Mouse (Mus musculus): ENCODE data around the gene Chchd10.
A peak's percentile ranks its signal among the peaks of the same experiment; 100 is the strongest.
"Not testable (repeated sequence)": the region's sequence is repeated elsewhere in the genome, so short reads cannot be mapped to it uniquely, and the experiment has no call there.

Gene Chchd10

DNA sequence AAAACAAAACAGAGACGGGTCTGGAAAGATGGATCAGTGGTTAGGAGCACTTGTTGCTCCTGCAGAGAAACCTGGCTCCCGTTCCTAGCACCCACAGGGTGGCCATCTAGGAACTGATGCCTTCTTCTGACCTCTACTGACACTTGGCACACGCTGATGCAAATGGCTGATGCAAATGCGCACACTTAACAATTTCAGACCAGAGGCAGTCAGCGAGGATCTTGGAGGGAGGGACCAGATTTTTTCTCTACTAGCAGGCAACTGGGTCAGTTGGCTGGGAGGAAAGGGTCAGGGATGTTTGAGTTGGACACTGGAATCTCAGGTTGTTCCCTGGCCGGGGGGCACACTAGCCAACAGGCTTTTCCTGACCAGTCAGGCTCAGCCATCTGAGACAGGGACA, at the start of gene Chchd10:
TSS of gene Chchd10 (plus strand) at position 240 of the 400 bp plus-strand sequence.
- no peak for DNase-seq (ENCODE audit: low spot score in 2 of 2)

DNA sequence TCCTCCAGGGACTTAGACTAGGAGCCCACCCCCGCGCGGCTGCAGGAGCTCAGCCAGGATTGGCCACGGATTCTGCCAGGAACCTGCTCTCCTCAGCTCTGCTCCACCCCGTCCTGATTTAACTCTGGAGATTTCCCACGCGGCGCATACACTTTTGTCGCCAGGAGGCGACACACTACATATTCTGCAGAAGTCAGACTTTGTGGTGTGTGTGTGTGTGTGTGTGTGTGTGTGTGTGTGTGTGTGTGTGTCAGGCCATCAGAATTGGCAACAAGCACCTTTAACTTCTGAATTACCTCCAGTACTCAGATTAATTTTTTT, 49.7 kb upstream of the Chchd10 start:
- peak; percentile 82 to 85 for DNase-seq (ENCODE audit: low spot score in 2 of 2)

DNA sequence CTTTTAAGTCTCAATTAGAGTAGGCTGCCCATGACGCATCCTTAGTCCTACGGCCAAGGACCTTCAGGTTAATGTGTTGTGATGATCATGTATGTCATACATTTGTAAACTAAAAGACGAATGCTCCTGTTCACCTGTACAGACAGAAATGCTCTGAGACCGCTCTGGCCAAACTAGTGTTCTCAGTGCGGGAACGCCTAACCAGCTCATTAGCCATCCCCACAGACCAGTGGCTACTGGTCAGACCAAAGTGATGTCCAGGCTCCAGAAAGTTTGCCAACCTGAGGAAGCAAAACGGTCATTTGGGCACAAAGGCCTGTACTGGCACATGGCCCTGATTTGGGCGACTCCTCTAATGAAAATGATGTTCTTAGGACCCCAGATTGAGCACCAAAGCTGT, 48.2 kb upstream of the Chchd10 start:
- DNase-seq (ENCODE audit: low spot score in 2 of 2), result no peak

DNA sequence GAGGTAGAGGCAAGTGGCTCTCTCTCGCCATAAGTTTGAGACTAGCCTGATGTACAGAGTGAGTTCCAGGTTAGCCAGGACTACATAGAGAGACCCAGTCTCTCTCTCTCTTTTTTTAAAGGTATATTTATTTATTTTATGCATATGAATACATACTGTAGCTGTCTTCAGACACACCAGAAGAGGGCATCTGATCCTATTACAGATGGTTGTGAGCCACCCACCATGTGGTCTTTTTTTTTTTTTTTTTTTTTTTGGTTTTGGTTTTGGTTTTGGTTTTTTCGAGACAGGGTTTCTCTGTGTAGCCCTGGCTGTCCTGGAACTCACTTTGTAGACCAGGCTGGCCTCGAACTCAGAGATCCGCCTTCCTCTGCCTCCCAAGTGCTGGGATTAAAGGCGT, 45.4 kb upstream of the Chchd10 start:
- DNase-seq (ENCODE audit: low spot score in 2 of 2), result not testable (repeated sequence)

DNA sequence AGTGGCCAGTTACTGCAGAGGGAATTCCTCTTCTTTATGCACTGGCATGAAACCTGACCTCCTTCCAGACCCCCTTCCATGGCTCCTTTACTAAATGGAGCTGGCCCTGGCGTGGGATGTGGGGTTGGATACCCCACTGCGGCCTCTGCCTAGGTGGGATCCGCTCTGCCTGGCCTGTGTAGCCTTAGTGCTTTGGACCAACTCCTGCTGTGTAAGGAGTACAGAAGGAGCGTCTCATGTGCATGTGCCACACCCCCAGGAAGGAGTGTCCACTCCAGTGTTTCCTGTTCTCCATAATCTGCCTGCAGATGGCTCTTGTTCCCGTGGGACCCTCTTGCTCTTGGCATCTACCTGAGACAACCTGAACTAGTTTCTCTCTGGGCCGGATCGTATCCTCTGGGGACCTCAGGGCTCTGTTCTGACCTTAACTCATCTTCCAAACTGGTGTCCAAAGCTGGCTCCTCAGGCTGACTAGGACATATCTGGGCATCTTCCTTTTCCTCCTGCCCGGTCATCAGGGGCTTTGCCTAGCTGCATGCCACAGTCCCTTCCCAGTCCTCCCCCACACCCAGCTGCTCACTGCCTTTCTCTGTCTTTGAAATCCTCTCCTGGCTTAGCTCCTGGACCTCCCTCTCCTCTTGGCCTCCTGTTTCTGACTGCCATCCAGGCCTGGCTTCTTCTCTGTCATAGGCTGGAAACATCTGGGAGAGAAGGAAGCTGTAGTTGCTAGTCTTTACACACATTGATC, 43.4 kb upstream of the Chchd10 start:
- DNase-seq (ENCODE audit: low spot score in 2 of 2), result no peak

DNA sequence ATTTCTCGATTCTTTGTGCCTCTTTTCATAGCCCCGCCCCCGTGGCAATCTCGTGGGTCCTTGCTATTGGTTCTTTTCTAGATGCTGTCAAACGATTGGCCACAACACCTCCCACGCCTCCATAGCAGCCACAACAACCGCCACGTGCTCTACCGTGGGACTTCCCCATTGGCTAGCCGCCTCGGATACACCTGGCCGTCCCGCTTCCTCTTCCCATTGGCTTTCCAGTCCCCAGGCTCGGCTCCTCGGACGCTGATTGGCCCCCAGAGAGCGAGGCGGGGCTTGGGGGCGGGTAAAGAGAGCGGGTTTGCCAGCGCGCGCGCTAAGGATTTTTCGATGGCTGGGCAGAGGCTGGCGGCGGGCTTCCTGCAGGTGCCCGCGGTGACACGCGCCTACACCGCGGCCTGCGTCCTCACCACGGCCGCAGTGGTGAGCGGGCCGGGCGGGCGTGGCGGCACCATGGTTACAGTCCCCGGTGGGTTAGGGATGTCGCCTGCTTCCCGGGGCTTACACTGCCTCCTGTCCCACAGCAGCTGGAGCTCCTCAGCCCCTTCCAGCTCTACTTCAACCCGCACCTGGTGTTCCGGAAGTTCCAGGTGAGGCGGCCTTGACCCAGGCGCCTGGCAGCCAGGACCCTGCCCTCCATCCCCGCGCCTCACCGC, 39.7 kb upstream of the Chchd10 start, which contains the start of gene Derl3:
TSS of gene Derl3 (plus strand) at position 325 of the 662 bp plus-strand sequence.
- DNase-seq (ENCODE audit: low spot score in 2 of 2), result peak; percentile 97 to 98

DNA sequence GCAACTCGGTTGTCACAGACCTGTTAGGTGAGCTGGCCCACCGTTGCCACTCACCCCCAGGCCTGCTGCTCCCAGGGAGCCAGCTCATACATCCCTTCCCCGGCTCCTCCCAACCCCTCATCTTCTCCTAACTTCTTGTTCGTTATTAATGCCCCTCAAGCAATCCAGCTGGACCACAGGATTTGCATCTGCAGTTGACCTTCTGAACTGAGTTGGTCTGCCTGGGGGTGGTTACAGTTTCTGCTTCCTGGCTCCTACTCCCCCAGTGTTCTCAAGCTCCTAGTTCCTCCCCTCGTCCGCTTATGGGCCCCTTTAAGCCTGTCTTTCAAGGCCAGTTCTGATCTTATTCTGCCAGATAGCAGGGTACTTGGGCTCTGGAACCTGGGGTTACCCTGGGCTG, 38.3 kb upstream of the Chchd10 start:
- no peak for DNase-seq (ENCODE audit: low spot score in 2 of 2)

DNA sequence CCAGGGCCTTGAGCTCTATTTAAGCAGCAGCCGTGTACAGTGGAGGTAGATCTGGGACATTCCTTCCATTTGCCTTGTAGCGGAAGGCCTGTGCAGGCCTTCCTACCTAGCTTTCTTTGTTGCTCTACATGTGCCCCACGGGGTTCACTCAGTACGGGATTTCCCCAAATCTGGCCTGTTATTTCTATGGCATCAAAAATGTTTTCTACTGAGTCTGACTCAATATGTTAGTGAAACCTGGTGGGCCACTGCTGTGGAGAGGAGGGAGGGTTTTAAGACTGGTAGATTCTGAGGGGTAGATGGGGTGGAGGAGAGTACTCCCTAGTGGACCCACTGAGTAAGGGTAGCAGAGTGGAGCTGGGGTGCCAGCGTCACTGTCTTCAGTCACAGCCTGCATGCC, 37.2 kb upstream of the Chchd10 start:
- no peak for DNase-seq (ENCODE audit: low spot score in 2 of 2)

DNA sequence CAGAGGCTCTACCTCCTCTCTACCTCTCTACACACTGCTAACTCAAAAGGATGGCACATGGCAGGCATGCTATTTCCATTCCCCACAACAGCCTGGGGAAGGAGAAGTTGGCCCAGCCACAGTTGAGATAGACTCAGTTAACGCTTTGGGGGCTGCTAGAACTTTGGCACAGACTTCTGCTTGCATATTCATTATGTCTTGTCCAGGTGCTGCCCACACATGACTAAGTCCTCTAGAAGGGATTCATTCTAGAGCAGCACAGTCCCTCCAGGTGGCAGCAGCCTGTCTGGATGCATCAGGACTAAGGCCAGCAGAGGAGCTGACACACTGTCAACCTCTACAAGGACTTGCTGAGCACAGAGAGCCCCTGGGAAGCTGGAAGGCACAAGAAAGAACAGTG, 36.7 kb upstream of the Chchd10 start:
- DNase-seq (ENCODE audit: low spot score in 2 of 2), result peak; percentile 37 to 71

DNA sequence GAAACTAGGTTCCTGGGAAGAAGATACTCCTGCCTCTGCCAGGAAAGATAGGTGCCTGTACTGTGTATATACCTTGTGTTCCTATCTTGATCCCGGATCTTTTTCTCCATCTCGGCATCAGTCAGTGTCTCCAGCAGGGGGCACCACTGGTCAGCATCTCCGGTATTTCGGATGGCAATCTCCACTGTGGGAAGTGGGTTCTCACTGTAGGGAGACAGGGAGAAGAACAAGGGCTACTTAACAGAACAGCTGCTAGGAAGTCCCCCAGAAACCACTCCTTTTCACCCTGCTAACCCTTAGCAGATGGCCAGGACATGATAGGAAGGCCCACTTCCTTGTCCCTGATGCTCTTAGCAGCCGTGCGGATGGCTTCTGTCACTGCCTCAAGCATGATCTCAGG, 35.6 kb upstream of the Chchd10 start:
- peak; percentile 51 to 52 for DNase-seq (ENCODE audit: low spot score in 2 of 2)

DNA sequence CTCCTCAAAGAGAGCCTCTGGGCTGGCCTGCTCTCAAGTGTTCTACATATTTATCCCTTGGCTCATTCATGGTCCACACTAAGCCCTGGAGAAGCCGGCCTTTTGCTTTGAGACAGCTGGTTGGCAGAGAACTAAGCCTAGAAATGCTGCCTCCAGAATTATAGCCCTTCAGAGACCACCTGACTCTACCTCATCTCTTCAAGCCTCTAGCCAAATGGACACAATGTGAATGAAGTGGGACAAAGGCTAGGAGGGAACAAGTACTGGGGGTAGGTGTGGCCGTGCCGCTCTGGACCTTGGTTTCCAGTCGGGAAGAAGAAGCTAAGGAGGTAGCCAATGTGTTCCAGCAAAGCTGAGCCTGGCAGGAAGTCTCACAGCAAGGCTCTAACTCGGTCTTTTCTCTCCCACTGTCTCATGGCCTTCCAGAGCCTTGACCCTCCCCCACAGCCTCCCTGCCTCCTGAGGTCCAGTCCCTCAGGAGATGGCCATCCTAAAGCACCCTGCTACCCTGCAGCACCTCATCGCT, 34.8 kb upstream of the Chchd10 start:
- no peak for DNase-seq (ENCODE audit: low spot score in 2 of 2)

DNA sequence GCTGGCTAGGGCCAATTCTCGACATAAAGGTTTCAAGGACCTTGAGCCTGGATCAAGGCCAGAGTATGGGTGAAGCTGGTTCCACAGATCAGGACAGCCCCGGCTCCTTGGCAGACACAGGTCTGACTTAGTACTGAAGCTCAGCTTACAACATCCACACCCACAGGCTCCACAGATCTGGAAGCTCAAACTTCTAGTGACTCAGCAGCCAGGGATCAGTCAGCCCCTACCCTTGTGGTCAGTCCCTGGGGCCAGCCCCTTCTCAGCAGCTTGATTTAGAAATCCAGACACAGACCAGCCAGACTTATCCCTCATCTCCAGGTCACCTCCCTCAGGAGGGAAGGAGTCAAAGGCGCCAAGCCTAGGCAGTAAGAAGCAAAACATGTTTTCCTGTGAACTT, 34.1 kb upstream of the Chchd10 start:
- DNase-seq (ENCODE audit: low spot score in 2 of 2), result no peak

DNA sequence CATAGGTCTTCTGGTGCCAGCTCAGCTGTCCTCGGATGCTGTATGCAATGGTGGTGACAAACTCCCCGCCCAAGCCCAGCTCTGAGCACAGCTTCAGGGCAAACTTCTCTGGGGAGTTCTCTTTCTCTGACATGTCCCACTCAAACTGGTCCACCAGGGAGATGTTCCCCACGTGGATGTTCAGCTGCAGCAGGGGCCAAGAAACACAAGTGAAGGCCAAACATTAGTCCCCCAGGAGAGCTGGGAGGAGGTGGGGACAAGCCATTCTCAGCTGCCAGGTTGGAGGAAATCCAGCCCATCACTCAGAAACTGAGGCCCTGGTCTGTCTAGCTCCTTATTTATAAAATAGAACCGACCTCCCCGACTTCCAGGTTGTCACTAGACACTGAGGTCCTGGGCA, 28.5 kb upstream of the Chchd10 start:
- no peak for DNase-seq (ENCODE audit: low spot score in 2 of 2)

DNA sequence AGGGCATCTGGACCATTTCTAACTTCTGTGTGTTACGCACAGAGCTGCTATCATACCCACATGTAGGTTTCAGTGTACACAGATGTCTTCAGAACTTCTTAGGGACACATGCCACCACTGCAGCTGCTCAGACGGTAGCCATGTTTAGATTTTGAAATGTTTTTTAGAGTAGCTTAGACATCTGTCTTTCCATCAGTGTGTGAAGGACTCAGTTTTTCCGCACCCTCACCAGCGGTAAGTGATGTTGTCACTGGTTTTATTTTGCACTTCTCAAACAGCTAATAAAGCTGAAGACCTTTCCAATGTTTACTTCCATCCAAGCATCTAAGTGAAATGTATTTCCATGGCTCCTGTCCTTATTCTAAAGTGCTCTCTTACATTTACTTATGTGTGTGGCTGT, 26.0 kb upstream of the Chchd10 start:
- no peak for DNase-seq (ENCODE audit: low spot score in 2 of 2)

DNA sequence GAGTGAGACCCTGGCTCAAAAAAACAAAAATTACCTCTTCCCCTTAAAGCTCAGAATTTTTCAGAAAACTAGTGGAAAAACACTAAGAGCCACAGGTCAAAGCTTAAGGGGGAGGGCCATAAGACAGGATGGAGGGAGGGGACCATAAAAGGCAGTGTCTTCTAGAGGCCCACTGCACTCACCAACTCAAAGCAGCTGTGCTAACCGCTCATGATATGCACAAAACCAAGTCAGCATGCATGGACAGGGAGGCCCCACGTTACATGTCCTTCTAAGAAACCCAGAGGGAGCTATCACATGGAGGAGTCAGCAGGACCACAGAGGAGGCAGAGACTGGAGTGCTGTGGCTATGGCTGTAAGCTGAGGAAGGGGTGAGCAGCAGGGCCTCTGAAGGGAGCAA, 22.2 kb upstream of the Chchd10 start:
- DNase-seq (ENCODE audit: low spot score in 2 of 2), result no peak

DNA sequence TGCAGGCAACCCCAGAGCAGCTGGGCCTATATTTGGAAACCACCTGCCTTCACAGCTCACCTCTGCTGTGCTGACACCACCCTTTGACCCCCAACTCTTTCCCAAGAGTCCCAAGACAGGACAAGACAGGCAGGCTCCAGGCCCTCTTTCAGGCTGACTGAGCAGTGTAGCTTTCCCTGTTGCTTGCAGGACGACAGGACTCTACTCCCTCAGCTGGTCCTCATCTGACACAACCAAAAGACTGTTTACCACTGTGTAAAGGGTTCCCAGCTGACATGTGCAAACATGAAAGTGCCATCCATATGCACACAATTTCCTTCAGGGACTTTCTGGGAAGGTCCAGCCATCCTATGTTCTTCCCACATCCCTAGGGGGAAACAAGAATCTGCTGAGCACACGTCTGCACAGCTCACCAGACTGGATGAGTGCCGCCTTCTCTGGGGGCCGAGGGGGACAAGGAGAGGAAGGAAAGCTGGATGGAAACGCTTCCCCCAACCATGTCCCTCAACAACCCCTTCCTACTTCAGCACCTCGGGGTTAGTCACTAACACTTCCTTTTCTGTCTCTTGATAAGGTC, 19.8 kb upstream of the Chchd10 start:
- DNase-seq (ENCODE audit: low spot score in 2 of 2), result no peak

DNA sequence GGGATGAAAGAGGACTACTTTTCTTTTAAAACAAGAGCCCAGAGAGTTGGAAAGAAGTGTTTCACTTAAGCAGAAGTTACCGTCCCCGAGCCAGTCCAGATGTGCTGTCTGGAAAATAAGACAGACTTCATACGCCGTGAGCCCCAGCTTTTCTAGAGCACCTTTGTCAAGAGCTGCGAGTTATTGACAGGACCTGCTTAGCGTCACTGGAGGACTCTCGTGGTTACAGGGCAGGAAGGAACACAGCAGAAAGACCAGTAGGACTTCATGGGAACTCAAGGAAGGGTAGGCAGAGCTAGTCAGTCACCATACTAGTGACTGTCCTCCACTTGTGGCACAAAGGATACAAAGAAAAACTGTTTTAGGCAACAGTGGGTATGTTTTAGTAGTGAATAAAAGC, 17.4 kb upstream of the Chchd10 start:
- DNase-seq (ENCODE audit: low spot score in 2 of 2), result no peak

DNA sequence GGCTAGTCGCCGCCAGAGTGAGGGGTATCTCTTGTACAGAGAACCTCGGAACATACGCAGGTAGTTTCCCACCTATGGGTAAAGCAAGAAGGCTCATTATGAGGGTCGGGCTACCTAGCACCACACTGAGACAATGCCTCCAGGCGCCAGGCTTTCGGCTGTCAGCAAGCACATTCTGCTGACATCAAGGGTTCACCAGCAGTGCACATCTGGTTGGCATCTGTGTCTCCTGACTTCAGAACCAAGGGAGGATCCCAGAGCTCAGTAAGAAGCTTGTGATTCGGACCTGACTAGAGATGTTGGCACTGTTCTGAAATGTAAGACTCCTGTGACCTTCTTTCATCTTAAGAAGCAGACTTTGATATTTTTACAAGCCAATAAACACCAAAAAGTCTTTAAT, 16.1 kb upstream of the Chchd10 start:
- DNase-seq (ENCODE audit: low spot score in 2 of 2), result no peak

DNA sequence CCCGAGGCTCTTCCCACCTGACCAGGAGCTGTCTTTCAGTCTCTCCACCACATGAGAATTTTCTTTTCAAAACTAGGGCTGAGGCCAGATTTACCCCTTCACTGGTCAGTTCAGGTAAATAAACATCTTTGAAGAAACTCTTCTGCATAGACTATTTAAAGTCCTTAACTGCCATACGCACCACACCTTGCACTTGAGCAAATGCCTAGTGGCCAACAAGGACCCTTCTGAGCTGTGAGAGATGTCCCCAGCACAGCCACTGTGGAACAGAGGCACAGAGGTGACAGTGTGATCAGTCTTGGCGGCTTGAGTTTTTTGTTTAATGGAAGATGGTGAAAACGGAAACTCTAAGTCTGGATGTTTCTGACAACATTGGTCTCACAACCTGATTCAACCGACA, 13.9 kb upstream of the Chchd10 start:
- no peak for DNase-seq (ENCODE audit: low spot score in 2 of 2)

DNA sequence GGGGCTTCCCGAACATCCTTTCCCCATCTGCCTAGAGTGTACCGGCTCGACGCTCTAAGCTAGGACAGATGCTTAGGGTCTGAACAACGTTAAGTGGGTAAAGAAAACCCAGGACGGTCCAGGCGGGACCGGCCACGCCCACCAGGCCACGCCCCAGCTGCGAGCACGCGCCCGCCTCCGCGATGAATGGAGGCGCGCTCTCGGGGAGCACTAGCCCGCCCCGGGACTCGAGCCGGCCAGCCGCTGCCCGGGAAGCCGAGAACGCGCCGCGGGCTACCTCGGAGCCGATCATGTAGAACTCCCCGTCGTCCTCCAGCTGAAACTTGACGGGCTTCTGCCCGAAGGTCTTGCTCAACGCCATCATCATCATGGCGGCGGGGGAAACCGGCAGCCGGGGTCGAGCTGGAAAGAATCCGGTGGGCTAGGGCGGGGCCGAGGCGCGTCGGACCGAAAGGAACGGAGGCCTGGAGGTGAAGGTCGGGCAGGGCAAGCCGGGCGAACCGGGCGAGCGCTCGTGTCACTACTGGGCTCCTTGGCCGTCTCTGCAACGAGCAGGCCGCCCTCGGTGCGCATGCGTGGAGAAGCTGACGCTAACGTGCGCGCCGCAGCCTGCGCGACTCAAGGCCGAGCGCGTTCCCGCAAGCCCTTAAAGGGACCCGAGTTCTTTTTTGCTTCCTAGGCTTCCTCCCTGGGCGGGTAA, 11.8 kb upstream of the Chchd10 start, which contains the start of gene Smarcb1:
TSS of gene Smarcb1 (minus strand) at position 592 of the 700 bp plus-strand sequence.
- peak; percentile 94 for DNase-seq (ENCODE audit: low spot score in 2 of 2)

DNA sequence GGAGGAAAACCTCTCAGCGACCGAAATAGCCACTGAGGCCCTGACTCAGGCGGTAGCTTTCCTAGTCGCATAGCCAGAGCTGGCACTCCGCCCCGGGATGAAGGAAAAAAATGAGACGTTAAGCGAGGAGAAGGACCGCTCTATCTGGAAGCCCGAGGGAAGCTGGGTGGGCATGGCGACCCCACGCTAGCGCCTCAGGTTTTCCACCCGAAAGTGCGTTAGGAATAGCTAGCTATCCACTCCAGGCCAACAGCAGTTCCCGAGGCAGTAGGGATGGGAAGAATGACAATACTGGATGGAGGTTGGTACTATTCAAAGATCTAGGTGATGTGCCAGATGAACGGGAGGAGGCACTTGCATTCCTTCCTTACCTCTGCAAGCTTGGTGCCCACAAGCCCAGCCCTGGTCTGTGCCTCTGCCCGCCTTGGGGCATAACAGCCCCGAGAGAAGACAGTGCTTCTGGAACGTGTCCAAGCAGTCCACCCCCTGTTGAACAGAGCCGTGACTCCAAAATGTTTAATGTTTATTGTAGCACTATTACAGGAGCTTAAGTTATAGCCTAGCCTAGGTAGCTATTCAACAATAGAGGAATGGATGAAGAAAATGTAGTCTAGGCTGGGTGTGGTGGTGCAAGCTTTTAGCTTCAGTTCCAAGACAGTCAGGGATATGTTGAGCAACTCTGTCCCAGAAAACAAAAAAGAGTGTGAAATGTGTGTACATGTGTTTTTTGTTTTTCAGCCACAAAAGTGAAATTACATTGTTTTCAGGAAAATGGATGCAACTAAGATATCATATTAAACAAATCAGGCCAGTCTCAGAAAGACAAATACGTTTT, 11.0 kb upstream of the Chchd10 start:
- DNase-seq (ENCODE audit: low spot score in 2 of 2), result no peak
